ENCODE assay signal across 30 mouse cellular contexts in genomic region chr14:121987691-121988090, GRCm38 (mm10). TPM values are rescaled to one million over a fixed set of nuclear protein-coding genes. Genes with fewer than 3 reads are reported as not detected.
A peak's percentile ranks its signal among the peaks of the same experiment; 100 is the strongest.
DNase-seq lines count a peak whose midpoint lies in the region; ATAC-seq and TF ChIP-seq lines count a peak whose summit lies in the region.
"Had no signal": no experiment of that assay in that cellular context is flagged by ENCODE, and none has a peak within 500 bp of the region (broad histone marks: within the 10 kb centered on the region; RNA-seq: fewer than 3 reads in every experiment).

No protein-coding gene starts in this region.

- ATAC-seq in CD4-positive, CD25-positive, alpha-beta regulatory T cell, adult 4 months = no peak
- ATAC-seq in liver, embryonic 11.5 days (replicated peaks; ENCODE audit: low FRiP score) = no peak
- no peak for ATAC-seq in midbrain, embryonic 15.5 days (replicated peaks)
- ATAC-seq: forebrain, embryonic 14.5 days; hindbrain, postnatal 0 days; intestine, embryonic 16.5 days had no signal

- no peaks in the 10 kb centered on the region for H3K36me3 ChIP-seq in liver, embryonic 11.5 days (ENCODE audit: control insufficient read depth, insufficient read depth, low read length)
- H3K36me3 ChIP-seq in midbrain, embryonic 15.5 days (replicated peaks) = no peaks in the 10 kb centered on the region
- H3K36me3 ChIP-seq: hindbrain, embryonic 12.5 days; limb, embryonic 12.5 days; liver, embryonic 13.5 days; stomach, embryonic 15.5 days had no signal

- no peak for TF ChIP-seq CTCF in embryonic fibroblast, embryonic 13.5 days (IDR thresholded peaks at IDR 0.05; ENCODE audit: borderline replicate concordance, insufficient read depth, low read length)

- H3K4me2 ChIP-seq in liver, embryonic 11.5 days = no peak overlapping the region
- no peak overlapping the region for H3K4me2 ChIP-seq in midbrain, embryonic 15.5 days
- H3K4me2 ChIP-seq: hindbrain, embryonic 12.5 days; limb, embryonic 12.5 days; liver, embryonic 13.5 days; midbrain, embryonic 12.5 days; stomach, embryonic 15.5 days had no signal

- peak; percentile 37 for DNase-seq in CD4-positive, CD25-positive, alpha-beta regulatory T cell, adult 2 months (ENCODE audit: low read depth, low spot score)
- peak; percentile 24 for DNase-seq in liver, embryonic 11.5 days (ENCODE audit: low spot score)
- no peak for DNase-seq in liver
- peak; percentile 77 for DNase-seq in naive thymus-derived CD4-positive, alpha-beta T cell, adult 2 months (ENCODE audit: low read depth)
- DNase-seq in retina, embryonic 14.5 days (ENCODE audit: low spot score) = no peak
- DNase-seq: cerebellum, adult 8-10 months; cerebellum, postnatal 25 days; gastrocnemius, adult 2 months; gastrocnemius, postnatal 36 days; heart, postnatal 36 days; kidney, adult 8-10 months; kidney, postnatal 10 days; liver, embryonic 13.5 days; lung, adult 2 months; lung, postnatal 10 days had no signal

- no peak overlapping the region for H3K9ac ChIP-seq in liver, embryonic 11.5 days (ENCODE audit: low read depth, low read length)
- H3K9ac ChIP-seq in midbrain, embryonic 15.5 days = no peak overlapping the region
- H3K9ac ChIP-seq: hindbrain, embryonic 12.5 days; limb, embryonic 12.5 days; liver, embryonic 13.5 days; midbrain, embryonic 12.5 days; stomach, embryonic 15.5 days had no signal

- no peak overlapping the region for H3K27ac ChIP-seq in liver, embryonic 11.5 days (ENCODE audit: low read depth, low read length)
- peak overlapping the region; percentile 70 for H3K27ac ChIP-seq in embryonic fibroblast, embryonic 13.5 days (ENCODE audit: insufficient read depth, low read length)
- no peak overlapping the region for H3K27ac ChIP-seq in midbrain, embryonic 15.5 days
- H3K27ac ChIP-seq: gastrocnemius, adult 2 months; hindbrain, embryonic 12.5 days; hindbrain, postnatal 0 days; limb, embryonic 12.5 days; liver, embryonic 13.5 days; midbrain, embryonic 12.5 days had no signal

- H3K9me3 ChIP-seq in liver, embryonic 11.5 days (ENCODE audit: control insufficient read depth, low read length) = no peaks in the 10 kb centered on the region
- no peaks in the 10 kb centered on the region for H3K9me3 ChIP-seq in midbrain, embryonic 15.5 days
- H3K9me3 ChIP-seq: hindbrain, embryonic 12.5 days; limb, embryonic 12.5 days; liver, embryonic 13.5 days; midbrain, embryonic 12.5 days; stomach, embryonic 15.5 days had no signal

- TF ChIP-seq POLR2A in embryonic fibroblast, embryonic 13.5 days (IDR thresholded peaks at IDR 0.05; ENCODE audit: low read depth, low read length) = no peak

- H3K4me1 ChIP-seq in liver, embryonic 11.5 days (replicated peaks; ENCODE audit: control insufficient read depth, insufficient read depth, low read length) = peaks cover 14% of the 10 kb centered on the region
- H3K4me1 ChIP-seq in embryonic fibroblast, embryonic 13.5 days (ENCODE audit: control insufficient read depth, insufficient read depth, low read length) = peaks cover 9% of the 10 kb centered on the region
- no peaks in the 10 kb centered on the region; the same call in 1 of the 2 replicates for H3K4me1 ChIP-seq in midbrain, embryonic 15.5 days
- H3K4me1 ChIP-seq: hindbrain, embryonic 12.5 days; limb, embryonic 12.5 days; midbrain, embryonic 12.5 days had no signal

- no peak overlapping the region for H3K4me3 ChIP-seq in liver, embryonic 11.5 days (ENCODE audit: low read depth, low read length)
- no peak overlapping the region for H3K4me3 ChIP-seq in embryonic fibroblast, embryonic 13.5 days (ENCODE audit: insufficient read depth, low read length)
- no peak overlapping the region for H3K4me3 ChIP-seq in midbrain, embryonic 15.5 days
- H3K4me3 ChIP-seq: gastrocnemius, adult 2 months; hindbrain, embryonic 12.5 days; limb, embryonic 12.5 days; liver, embryonic 13.5 days; midbrain, embryonic 12.5 days; stomach, embryonic 15.5 days had no signal

- no peaks in the 10 kb centered on the region for H3K27me3 ChIP-seq in liver, embryonic 11.5 days (replicated peaks; ENCODE audit: control insufficient read depth, insufficient read depth, low read length)
- no peaks in the 10 kb centered on the region for H3K27me3 ChIP-seq in midbrain, embryonic 15.5 days (replicated peaks)
- H3K27me3 ChIP-seq: hindbrain, embryonic 12.5 days; limb, embryonic 12.5 days; liver, embryonic 13.5 days; midbrain, embryonic 12.5 days; stomach, embryonic 15.5 days had no signal

- WGBS in liver, embryonic 11.5 days = 74% methylated on average over 4 of the region's 4 CpGs
- WGBS in midbrain, embryonic 15.5 days = 85% methylated on average over 4 of the region's 4 CpGs

RNA-seq across cellular contexts. Expression of gene Gpr183, which starts 22.7 kb away (rescaled TPM):
- polyA plus RNA-seq in CD4-positive, CD25-positive, alpha-beta regulatory T cell, adult 4 months (2017; shearing (Covaris generic)) = 100 to 1,000 TPM; 102 to 104 TPM
- polyA plus RNA-seq in liver, embryonic 11.5 days (2014; fragmentation: Nextera tagmentation; extraction: Ambion mirVana) = 3.2 and 3.9 TPM in 2 replicates
- polyA plus RNA-seq in embryonic fibroblast, embryonic 13.5 days (2011; ENCODE audit: insufficient read length, low read depth, missing spikeins) = 0.57 and 1.6 TPM in 2 replicates
- 1.0 and 1.1 TPM in 2 replicates for polyA plus RNA-seq in midbrain, embryonic 15.5 days (2015; fragmentation: Nextera tagmentation; extraction: Ambion mirVana)

RNA-seq across cellular contexts. Expression of gene Timm8a2, which starts 46.8 kb away (rescaled TPM):
- polyA plus RNA-seq in CD4-positive, CD25-positive, alpha-beta regulatory T cell, adult 4 months (2017; shearing (Covaris generic)) = not detected
- polyA plus RNA-seq in liver, embryonic 11.5 days (2014; fragmentation: Nextera tagmentation; extraction: Ambion mirVana) = not detected in 2 replicates
- polyA plus RNA-seq in embryonic fibroblast, embryonic 13.5 days (2011; ENCODE audit: insufficient read length, low read depth, missing spikeins) = not detected in 2 replicates
- not detected in 2 replicates for polyA plus RNA-seq in midbrain, embryonic 15.5 days (2015; fragmentation: Nextera tagmentation; extraction: Ambion mirVana)
- polyA plus RNA-seq: C2C12; embryonic facial prominence, embryonic 11.5 days; forebrain, embryonic 14.5 days; frontal cortex, adult 2 months; heart, embryonic 14.5 days; hindbrain, embryonic 12.5 days; hindbrain, postnatal 0 days; intestine, embryonic 16.5 days; limb, embryonic 12.5 days; liver, embryonic 13.5 days; lung, adult 2 months; midbrain, embryonic 12.5 days; neural tube, embryonic 11.5 days; stomach, embryonic 15.5 days had no signal

Comparison
In these comparisons a context has a peak if more than half of its experiments do, and no peak if none do; other contexts are left out.
1. DNase-seq: peak in CD4-positive, CD25-positive, alpha-beta regulatory T cell, adult 2 months (single experiment), liver, embryonic 11.5 days (single experiment) and naive thymus-derived CD4-positive, alpha-beta T cell, adult 2 months (single experiment); none in liver (single experiment) and retina, embryonic 14.5 days (single experiment).
2. RNA of gene Gpr183, which starts 22.7 kb away (polyA plus RNA-seq): 102 to 104 TPM in CD4-positive, CD25-positive, alpha-beta regulatory T cell, adult 4 months; 3.2 to 3.9 TPM in liver, embryonic 11.5 days, 0.57 to 1.6 TPM in embryonic fibroblast, embryonic 13.5 days and 1.0 to 1.1 TPM in midbrain, embryonic 15.5 days; every median in the first group is over 10 times any median in the second.